Mouse (Mus musculus) intestine, postnatal 0 days (tissue): ENCODE measurements around the gene Prickle4. TPM values are rescaled to one million over a fixed set of nuclear protein-coding genes. Genes with fewer than 3 reads are reported as not detected.

ENCODE experiments used
- ATAC-seq: fragments of 200-750 bp; cut with Nextera tagmentation; 2 replicates; pipeline ENCODE4 v1.8.0; 2017; ENCODE audit warnings: mild to moderate bottlenecking, moderate TSS enrichment, moderate library complexity
- H3K27ac ChIP-seq: fragments of 300-500 bp; sonication (generic); 2 replicates; pipeline ENCODE4 v1.5.1; 2014; ENCODE audit warnings: mild to moderate bottlenecking, low read depth, low read length, moderate library complexity
- H3K27me3 ChIP-seq: fragments of 300-500 bp; sonication (generic); replicated peaks from 2 replicates; pipeline ENCODE4 v1.6.1; 2014; ENCODE audit warnings: low read length, mixed read lengths; ENCODE audit not compliant: control insufficient read depth, insufficient read depth
- H3K36me3 ChIP-seq: fragments of 300-500 bp; sonication (generic); 2 replicates; pipeline ENCODE4 v1.6.1; 2014; ENCODE audit warnings: mild to moderate bottlenecking, moderate library complexity; ENCODE audit not compliant: control insufficient read depth, insufficient read depth
- H3K4me1 ChIP-seq: fragments of 300-500 bp; sonication (generic); replicated peaks from 2 replicates; pipeline ENCODE4 v1.6.1; 2014; ENCODE audit warnings: antibody characterized with exemption, low read length, mixed read lengths; ENCODE audit not compliant: control insufficient read depth, insufficient read depth
- H3K4me2 ChIP-seq: fragments of 300-500 bp; sonication (generic); replicated peaks from 2 replicates; pipeline ENCODE4 v1.6.1; 2014; ENCODE audit warnings: low read depth, mild to moderate bottlenecking, moderate library complexity
- H3K4me3 ChIP-seq: fragments of 300-500 bp; sonication (generic); 2 replicates; pipeline ENCODE4 v1.5.1; 2014; ENCODE audit warnings: low read depth, low read length
- H3K9ac ChIP-seq: fragments of 300-500 bp; sonication (generic); 2 replicates; pipeline ENCODE4 v1.6.1; 2014; ENCODE audit warnings: mild to moderate bottlenecking, low read depth, low read length
- H3K9me3 ChIP-seq: fragments of 300-500 bp; sonication (generic); 2 replicates; pipeline ENCODE4 v1.6.1; 2016; ENCODE audit warnings: mixed run types; ENCODE audit not compliant: control insufficient read depth
- CTCF ChIP-seq: sonication (generic); IDR thresholded peaks from 2 replicates; pipeline ENCODE4 v1.5.1; 2016; ENCODE audit warnings: low read depth, mild to moderate bottlenecking, control low read depth, antibody characterized with exemption, moderate library complexity
- WGBS: fragments of 180-500 bp; shearing (Covaris S2); extraction: QIAGEN DNeasy Blood & Tissue Kit; methylation state at CpG from one replicate; pipeline ENCODE4 v1.1.7; 2014; 5-methylcytosine and 5-hydroxymethylcytosine counted together
- polyA plus RNA-seq: library from polyadenylated mRNA; unstranded; fragments of >200 nt; fragmentation: Nextera tagmentation; extraction: Ambion mirVana; gene quantifications from 2 replicates; pipeline ENCODE4 v1.2.1, GENCODE M21; 2015

Gene Prickle4
- polyA plus RNA-seq, 1 experiment from 2014 or later = 0.33 TPM

DNA sequence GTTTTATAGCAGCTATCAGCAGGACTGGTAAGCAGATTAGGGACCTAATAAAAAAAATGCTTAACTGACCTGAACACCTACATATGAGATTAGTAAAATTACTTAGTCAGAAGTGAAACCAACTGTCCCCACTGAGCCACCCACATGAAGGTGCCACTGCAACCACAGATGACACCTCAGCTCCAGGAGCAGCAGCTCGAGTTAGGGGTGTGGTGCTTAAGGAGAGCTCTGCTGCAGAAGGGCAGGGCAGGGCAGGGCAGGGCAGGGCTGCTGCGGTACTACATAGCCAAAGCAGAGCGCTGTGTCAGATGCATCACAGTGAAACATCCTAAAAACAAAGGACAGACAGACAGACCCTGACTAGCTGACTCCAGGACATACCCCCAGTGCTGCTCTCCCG, 11.7 kb downstream of the Prickle4 start:
- H3K36me3 ChIP-seq = peaks cover 46% of the 10 kb centered on the region
- no peak for ATAC-seq
- H3K4me2 ChIP-seq = no peak overlapping the region
- no peak overlapping the region for H3K9ac ChIP-seq
- no peaks in the 10 kb centered on the region for H3K9me3 ChIP-seq
- no peak for TF ChIP-seq CTCF
- peaks cover 5% of the 10 kb centered on the region; the same call in 1 of the 2 replicates for H3K4me1 ChIP-seq
- no peak overlapping the region for H3K27ac ChIP-seq
- no peak overlapping the region for H3K4me3 ChIP-seq
- H3K27me3 ChIP-seq = no peaks in the 10 kb centered on the region
- WGBS = 50% methylated on average over 4 of the region's 4 CpGs

DNA sequence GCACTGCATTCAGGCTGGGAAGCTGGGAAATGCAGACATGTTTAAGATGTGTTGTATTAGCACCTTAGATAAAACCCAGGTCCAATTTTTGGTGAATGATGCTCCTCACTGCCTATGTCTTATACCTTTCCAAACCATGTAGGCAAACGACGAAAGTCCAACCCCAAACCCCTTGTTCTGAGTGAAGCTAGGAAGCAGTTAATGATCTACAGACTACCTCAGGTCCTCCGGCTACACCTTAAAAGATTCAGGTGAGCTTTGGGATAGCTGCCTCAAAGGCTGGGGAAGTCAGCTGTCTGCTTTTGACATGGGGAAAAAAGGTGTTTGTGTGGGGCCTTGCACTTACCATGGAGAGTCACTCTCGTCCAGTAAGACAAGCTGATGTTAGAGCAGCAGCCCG, 15.8 kb downstream of the Prickle4 start:
- peaks cover 43% of the 10 kb centered on the region for H3K36me3 ChIP-seq
- H3K9ac ChIP-seq = no peak overlapping the region
- H3K4me2 ChIP-seq = no peak overlapping the region
- H3K27me3 ChIP-seq = no peaks in the 10 kb centered on the region
- no peak overlapping the region for H3K4me3 ChIP-seq
- WGBS = 47% methylated on average over 5 of the region's 5 CpGs
- ATAC-seq = 0 out of 2 replicates have a peak, but pooled peaks have one; percentile 28
- no peaks in the 10 kb centered on the region for H3K4me1 ChIP-seq
- peak overlapping the region; percentile 41; the same call in 1 of the 2 replicates for H3K27ac ChIP-seq
- no peaks in the 10 kb centered on the region for H3K9me3 ChIP-seq
- no peak for TF ChIP-seq CTCF

DNA sequence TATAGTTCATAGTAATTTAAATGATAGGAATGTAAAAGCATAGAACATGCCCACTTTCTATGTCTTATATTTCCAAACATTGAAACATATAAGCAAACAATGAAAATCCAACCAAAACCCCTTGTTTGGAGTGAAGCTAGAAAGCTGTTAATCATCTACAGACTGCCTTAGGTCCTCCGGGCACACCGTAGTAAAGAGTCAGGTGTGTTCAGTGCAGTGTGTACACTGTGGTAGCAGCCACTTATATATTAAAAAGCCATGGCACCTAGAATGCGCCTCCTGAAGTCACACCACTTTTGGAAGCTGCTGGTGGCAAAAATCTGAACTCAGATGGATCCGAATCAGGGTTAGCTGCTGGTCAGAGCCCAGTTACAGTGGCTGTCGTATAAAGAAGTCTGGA, 16.3 kb downstream of the Prickle4 start:
- ATAC-seq = no peak
- no peak for TF ChIP-seq CTCF
- peak overlapping the region; percentile 41; the same call in 1 of the 2 replicates for H3K27ac ChIP-seq

DNA sequence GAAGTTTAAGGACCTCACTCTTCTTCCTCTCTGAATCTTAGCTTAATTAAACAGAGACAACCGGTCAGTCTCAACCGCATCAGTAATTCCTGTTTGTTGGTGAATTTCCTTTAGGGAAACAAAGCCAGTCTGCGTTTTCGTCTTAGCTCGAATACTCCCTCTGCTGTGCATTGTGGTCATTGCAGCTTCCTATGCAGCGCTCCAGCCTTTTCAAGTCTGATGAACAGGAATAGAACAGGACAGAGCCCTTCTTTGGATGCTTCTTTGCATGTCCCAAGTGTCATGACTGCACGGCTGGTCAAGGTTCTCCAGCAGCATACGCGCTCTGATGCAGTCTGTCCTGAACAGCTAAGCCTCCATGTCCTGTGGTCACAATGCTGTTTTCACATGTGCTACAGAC, 18.0 kb downstream of the Prickle4 start:
- Histone ChIP-seq H3K9ac (no peak overlapping the region), H3K4me3 (no peak overlapping the region), H3K27me3 (no peaks in the 10 kb centered on the region), H3K4me1 (no peaks in the 10 kb centered on the region), H3K9me3 (no peaks in the 10 kb centered on the region), H3K27ac (no peak overlapping the region), H3K4me2 (no peak overlapping the region), H3K36me3 (peaks cover 35% of the 10 kb centered on the region)
- no peak for ATAC-seq
- peak; percentile 91 for TF ChIP-seq CTCF
- 24% methylated on average over 9 of the region's 9 CpGs for WGBS

More for the DNA sequence above, 16.3 kb downstream of the Prickle4 start:
- H3K4me2 ChIP-seq = no peak overlapping the region
- H3K4me3 ChIP-seq = no peak overlapping the region
- no peaks in the 10 kb centered on the region for H3K4me1 ChIP-seq
- WGBS = 55% methylated on average over 5 of the region's 5 CpGs
- H3K36me3 ChIP-seq = peaks cover 40% of the 10 kb centered on the region
- no peak overlapping the region for H3K9ac ChIP-seq
- H3K27me3 ChIP-seq = no peaks in the 10 kb centered on the region
- H3K9me3 ChIP-seq = no peaks in the 10 kb centered on the region

DNA sequence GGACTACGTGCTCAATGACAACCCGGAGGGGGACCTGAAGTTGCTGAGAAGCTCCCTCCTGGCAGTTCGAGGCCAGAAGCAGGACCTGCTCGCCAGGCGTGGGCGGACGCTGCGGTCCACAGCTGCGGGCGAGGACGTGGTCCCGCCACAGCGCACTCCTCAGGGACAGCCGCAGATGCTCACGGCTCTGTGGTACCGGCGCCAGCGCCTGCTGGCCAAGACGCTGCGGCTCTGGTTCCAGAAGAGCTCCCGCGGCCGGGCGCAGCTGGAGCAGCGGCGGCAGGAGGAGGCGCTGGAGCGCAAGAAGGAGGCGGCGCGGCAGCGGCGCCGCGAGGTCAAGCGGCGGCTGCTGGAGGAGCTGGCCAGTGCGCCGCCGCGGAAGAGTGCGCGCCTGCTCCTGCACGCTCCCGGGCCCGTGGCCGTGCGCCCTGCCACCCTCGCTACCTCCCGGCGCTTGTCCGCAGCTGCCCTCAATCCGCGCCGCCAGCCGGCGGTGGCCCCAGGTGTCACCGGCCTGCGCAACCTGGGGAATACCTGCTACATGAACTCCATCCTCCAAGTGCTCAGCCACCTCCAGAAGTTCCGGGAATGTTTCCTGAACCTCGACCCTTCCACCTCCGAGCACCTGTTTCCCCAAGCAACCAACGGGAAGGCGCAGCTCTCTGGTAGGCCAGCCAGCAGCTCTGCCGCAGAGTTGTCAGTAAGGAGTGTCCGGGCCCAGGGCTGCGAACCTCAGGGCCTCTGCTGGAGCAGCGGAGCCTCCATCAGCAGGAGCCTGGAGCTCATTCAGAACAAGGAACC, 22.0 kb downstream of the Prickle4 start:
- Histone ChIP-seq H3K9ac (no peak overlapping the region), H3K36me3 (peaks cover 6% of the 10 kb centered on the region), H3K4me3 (peak overlapping the region; percentile 32), H3K27me3 (no peaks in the 10 kb centered on the region), H3K9me3 (no peaks in the 10 kb centered on the region), H3K27ac (no peak overlapping the region), H3K4me2 (peak overlapping the region; percentile 78), H3K4me1 (no peaks in the 10 kb centered on the region)
- ATAC-seq = peak; percentile 50
- peak; percentile 62 for TF ChIP-seq CTCF
- WGBS = 14% methylated on average over 61 of the region's 68 CpGs

DNA sequence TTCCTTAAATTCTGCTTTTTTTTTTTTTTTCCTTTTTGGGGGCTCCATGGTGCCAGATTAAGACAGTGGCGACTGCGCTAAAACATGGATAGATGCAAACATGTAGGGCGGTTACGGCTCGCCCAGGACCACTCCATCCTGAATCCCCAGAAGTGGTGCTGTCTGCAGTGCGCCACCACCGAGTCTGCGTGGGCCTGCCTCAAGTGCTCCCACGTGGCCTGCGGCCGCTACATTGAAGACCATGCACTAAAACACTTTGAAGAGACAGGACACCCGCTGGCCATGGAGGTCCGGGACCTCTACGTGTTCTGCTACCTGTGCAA, 22.6 kb downstream of the Prickle4 start:
- Histone ChIP-seq H3K4me2 (peak overlapping the region; percentile 78), H3K4me3 (peak overlapping the region; percentile 32), H3K4me1 (no peaks in the 10 kb centered on the region), H3K27me3 (no peaks in the 10 kb centered on the region), H3K9me3 (no peaks in the 10 kb centered on the region), H3K36me3 (peaks cover 9% of the 10 kb centered on the region), H3K9ac (no peak overlapping the region), H3K27ac (no peak overlapping the region)
- ATAC-seq = no peak
- no peak for TF ChIP-seq CTCF
- WGBS = 44% methylated on average over 14 of the region's 14 CpGs
